Mouse (Mus musculus): Measurements from ENCODE around the gene Tjp3. TPM values are rescaled to one million over a fixed set of nuclear protein-coding genes. Genes with fewer than 3 reads are reported as not detected.

Gene Tjp3
- total RNA-seq, 2 experiments from 2014 or later, result 0.15 to 0.47 TPM

DNA sequence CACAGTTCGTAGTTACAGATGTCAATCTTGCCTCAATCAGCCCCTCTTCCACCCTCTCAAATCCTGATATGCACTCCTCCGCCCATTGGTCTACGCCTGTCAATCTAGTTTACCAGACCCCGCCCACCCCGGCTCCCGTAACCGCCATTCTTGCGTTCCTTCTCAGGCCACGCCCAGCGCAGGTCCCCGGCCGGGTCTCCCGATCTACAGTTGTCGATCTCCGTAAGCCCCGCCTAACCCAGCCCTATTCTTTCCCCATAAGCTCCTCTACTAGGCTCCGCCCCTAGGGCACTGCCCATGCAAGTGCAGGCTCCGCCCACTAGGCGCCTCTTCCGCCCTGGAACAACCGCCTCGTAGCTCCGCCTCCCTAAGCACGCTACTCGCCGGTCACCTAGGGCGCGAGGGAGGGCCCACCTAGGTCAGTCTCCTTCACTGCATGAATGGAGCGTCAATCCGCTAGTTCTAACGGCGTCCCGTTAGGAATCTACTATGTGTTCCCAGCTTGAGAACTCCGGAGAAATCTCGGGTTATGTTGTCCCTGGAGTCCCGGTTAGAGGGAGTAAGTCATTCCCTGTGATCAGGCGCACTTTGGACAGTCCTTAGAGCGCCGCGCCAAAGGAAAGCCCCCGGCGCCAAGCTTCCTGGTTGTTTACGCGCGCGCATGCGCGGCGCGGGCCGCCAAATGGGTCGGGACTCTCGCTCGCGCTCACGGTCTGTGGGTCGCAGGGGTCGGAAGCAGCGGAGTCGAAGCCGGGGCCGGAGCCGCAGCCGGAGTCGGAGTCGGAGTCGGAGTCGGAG lies 29.4 kb upstream of the Tjp3 start, which contains the start of gene Cactin:
Cactin (plus strand) TSS at position 554 of the 798 bp plus-strand sequence.
- intact Hi-C loops (cut with DNase I), result no loop called here

DNA sequence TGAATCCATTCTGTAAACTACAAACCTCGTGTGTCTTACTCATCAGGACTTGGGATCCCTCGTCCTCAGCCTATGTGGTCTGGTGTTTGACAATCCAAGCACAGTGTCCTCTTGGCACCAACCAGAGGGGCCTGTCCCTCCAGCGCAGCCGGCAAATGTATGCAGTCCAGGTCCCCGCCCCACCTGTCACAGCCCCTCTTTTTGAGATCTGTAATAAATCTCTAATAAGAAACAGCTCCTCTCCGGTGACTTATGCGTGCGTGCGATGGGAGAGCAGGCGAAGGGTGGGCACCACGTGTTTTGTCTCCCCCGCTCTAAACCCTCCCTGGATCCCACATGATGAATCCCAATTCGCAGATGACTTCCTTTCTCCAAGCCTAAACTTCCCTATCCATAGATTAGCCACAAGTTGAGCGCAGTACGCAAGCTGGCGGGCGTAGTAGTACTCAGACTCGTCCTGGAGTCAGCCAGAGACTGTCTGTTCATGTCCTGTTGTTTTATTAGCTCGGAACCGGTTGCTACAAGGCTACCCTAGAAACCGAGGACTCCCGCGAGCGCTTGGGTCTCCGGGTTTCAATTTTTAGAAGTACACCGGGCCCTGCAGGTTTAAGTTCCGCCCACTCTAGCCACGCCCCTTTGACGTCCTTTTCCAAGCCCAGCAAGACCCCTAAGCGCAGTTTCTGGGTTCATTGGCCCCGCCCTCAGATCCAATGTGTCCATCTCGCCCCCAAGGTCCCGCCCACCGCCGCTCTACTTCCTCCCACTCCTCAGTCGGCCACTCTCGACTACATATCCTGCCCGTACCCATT lies 28.6 kb upstream of the Tjp3 start:
- intact Hi-C loops (cut with DNase I), result no loop called here
- no peak for DNase-seq (ENCODE audit: low spot score in 2 of 2)

More for the DNA sequence above, 29.4 kb upstream of the Tjp3 start, which contains the start of gene Cactin:
- DNase-seq (ENCODE audit: low spot score in 2 of 2), result peak; percentile 99 to 100

DNA sequence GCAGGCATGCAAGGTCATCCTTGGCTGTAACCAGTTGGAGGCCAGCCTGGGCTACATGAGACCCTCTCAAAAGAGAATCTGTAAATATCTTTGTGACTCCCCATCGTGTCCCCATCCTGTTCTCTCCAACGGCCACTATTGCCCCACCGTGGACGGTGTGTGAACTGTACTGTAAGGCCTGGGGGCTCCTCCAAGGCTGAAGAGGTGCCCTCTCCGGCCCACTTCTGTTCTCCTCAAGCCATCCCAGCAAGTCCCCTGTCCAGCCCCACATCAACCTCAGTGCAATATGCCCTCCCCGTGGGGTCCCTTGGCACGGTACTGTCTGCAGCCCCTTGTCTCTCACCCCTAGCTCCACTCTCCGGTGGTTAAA lies 27.9 kb upstream of the Tjp3 start:
- DNase-seq (ENCODE audit: low spot score in 2 of 2), result no peak
- intact Hi-C loops (cut with DNase I), result no loop called here

GRCm38 (mm10) chr10:81318589-81319329 lies 27.4 kb upstream of the Tjp3 start:
- intact Hi-C loops (cut with DNase I), result no loop called here
- no peak for DNase-seq (ENCODE audit: low spot score in 2 of 2)

- DNase-seq (ENCODE audit: low spot score in 2 of 2), result no peak
- intact Hi-C loops (cut with DNase I), result no loop called here
Measured at GRCm38 (mm10) chr10:81317273-81317672, 25.9 kb upstream of the Tjp3 start.

- DNase-seq (ENCODE audit: low spot score in 2 of 2), result no peak
- intact Hi-C loops (cut with DNase I), result no loop called here
Measured at GRCm38 (mm10) chr10:81316338-81317060, 25.1 kb upstream of the Tjp3 start.

DNA sequence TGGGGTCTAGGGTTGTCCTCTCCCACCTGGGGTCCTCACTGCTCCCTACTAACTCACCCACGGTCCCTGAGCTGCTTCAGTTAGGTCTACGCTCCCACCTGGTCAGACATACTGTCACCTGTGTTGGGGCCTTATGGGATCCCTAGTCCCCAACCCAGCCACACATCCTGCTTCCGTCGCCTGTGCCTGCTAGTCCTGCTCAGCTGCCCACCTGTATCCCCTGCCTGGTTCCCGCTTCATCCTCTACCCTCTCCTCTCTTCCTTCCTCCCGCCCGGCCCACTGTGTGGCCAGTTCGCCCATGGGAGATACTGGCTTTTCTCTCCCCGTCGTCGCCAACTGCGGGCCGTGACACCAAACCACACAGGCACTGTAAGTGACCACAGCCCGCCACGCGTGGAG lies 24.2 kb upstream of the Tjp3 start:
- intact Hi-C loops (cut with DNase I), result no loop called here
- no peak for DNase-seq (ENCODE audit: low spot score in 2 of 2)

GRCm38 (mm10) chr10:81314201-81314600 lies 22.8 kb upstream of the Tjp3 start:
- no peak for DNase-seq (ENCODE audit: low spot score in 2 of 2)
- intact Hi-C loops (cut with DNase I), result no loop called here

DNA sequence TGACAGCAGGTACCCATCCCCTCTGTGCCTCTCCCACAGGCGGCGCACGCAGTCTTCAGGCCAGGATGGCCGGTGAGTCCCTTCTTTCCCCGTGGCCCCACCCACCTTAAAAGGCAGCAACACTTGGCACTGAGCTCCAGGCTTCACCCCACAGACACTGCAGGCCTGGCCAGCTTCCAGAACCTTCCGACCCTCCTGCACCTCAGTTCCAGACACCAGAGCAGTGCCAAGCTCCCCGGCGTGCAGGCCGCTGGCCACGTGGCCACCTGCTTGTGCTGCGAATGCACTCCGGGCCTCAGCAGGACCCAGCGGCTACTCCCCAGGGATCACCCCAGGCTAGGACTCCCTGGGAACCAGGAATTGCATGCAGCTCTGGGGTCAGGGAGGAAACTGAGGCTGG lies 22.2 kb upstream of the Tjp3 start:
- DNase-seq (ENCODE audit: low spot score in 2 of 2), result no peak

GRCm38 (mm10) chr10:81309571-81309970 lies 18.2 kb upstream of the Tjp3 start:
- intact Hi-C loops (cut with DNase I), result no loop called here
- DNase-seq (ENCODE audit: low spot score in 2 of 2), result no peak

More for the DNA sequence above, 22.2 kb upstream of the Tjp3 start:
- intact Hi-C loops (cut with DNase I), result no loop called here

DNA sequence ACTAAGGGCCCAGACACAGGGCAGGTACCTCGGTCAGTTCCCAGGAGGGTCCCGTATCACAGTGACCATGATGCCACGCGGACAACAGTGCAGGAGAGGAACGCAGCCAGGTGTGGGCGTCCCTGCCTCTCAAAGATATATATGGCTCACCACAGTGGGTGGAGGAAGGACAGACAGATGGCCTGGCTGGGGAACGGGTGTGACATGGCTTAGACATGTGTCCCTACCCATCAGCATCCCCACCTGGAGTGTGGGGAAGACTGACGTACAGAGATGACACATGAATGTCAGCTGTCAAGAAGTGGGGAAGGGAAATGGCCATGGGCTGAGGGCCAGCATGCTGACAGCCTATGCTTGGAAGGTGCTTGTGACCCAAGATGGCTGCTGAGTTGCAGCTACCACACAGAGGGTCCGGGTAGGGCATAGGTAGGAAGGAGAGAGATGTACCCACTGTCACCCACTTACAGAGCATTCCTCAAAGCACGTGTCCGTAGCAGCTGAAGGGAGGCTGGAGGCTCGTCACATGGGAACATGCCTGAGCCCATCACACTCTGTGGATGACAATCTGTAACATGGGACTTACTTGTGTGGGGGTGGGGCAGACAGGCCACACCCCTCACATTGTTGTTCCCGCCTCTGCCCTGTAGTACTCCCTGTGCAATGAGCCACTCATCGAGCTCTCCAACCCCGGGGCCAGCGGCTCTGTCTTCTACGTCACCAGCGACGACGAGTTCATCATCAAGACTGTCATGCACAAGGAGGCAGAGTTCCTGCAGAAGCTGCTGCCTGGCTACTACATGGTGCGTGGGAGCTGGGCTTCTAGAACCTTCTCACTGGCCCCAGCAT lies 15.7 kb upstream of the Tjp3 start:
- no peak for DNase-seq (ENCODE audit: low spot score in 2 of 2)
- intact Hi-C loops (cut with DNase I), result no loop called here

DNA sequence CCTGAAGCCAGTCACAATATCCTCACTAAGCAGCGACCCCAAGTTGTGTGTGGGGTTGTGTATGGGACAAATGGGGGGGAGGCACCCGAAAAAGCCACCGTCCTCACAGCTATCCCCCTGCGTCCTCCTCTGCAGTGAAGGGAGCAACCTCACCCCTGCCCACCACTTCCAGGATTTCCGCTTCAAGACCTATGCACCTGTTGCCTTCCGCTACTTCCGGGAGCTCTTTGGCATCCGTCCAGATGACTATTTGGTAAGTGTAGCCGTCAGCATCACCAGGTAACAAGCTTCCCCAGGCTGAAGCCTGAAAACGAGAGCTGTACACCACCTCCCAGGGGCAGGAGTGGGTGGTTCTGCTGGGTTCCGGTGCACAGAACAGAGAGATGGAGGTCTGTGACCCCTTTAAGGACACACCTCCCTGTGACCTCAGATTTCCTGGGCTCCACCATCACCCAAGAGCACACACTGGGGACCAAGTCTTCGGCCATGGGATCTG lies 14.8 kb upstream of the Tjp3 start:
- intact Hi-C loops (cut with DNase I), result no loop called here
- no peak for DNase-seq (ENCODE audit: low spot score in 2 of 2)

DNA sequence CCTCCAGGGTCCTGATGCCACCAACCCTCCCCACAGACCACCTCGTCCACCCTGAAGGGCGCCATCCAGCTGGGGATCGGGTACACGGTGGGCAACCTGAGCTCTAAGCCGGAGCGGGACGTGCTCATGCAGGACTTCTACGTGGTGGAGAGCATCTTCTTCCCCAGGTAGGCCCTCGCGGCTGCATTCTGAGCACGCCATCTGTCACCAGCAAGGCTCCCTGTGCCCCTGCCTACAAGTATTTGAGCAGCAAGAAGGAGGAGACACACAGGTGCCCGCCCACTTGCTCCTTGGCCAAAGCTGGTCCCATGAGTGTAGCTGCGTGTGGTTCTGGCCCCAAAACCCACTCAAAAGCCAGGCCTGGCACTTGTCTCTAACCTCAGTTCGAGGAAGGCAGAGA lies 14.3 kb upstream of the Tjp3 start:
- intact Hi-C loops (cut with DNase I), result no loop called here
- DNase-seq (ENCODE audit: low spot score in 2 of 2), result no peak

DNA sequence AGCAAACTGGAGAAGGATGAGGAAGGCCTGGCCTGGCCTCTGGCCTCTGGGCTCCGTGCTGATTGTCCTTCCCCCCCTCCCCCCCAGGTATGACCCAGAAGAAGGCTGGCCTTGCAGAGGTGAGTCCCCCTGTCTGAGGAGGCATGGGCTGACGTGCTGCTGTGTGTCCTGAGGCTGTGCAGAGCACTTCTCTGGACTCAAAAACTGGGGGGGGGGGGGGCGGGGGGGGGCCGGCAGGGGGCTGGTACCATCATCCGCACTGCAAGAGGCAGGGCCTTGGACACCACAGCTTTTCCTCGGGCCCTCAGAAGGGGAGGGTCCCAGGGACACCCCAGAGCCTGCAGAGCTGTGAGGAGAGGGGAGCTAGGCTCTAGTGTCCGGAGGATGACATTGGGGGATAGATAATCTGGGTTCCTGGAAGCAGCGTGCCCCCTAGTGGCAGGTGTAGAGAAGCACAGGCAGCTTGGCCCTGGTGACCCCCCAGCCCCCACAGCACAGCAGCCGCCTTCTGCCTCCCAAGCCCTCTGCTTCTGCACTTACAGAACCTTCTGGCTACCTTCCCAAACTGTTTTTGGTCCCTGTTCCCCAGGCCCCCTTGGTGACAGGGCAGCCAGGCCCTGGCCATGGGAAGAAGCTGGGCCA lies 13.3 kb upstream of the Tjp3 start:
- intact Hi-C loops (cut with DNase I), result no loop called here
- DNase-seq (ENCODE audit: low spot score in 2 of 2), result no peak

- intact Hi-C loops (cut with DNase I), result no loop called here
- DNase-seq (ENCODE audit: low spot score in 2 of 2), result no peak
Measured at GRCm38 (mm10) chr10:81303761-81304160, 12.4 kb upstream of the Tjp3 start.

DNA sequence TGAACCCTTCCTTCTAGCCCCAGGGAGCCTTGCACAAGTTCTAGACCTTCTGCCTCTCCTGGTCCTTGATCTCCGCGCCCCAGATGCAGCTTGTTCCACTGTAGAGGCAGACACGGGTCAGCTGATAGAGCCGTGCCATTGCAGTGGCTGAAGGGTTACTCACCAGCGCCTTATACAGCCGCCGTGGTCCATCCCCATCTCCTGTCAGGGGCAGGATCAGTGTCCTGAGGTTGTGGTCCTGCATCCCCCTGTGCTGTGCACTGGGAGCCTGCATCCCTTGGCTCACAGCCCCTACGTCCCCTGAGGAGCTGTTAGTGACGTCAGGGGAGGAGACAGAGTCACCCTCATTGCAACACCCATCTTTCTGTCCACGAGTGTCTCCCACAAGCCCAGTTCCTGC lies 11.9 kb upstream of the Tjp3 start:
- DNase-seq (ENCODE audit: low spot score in 2 of 2), result no peak
- intact Hi-C loops (cut with DNase I), result no loop called here

DNA sequence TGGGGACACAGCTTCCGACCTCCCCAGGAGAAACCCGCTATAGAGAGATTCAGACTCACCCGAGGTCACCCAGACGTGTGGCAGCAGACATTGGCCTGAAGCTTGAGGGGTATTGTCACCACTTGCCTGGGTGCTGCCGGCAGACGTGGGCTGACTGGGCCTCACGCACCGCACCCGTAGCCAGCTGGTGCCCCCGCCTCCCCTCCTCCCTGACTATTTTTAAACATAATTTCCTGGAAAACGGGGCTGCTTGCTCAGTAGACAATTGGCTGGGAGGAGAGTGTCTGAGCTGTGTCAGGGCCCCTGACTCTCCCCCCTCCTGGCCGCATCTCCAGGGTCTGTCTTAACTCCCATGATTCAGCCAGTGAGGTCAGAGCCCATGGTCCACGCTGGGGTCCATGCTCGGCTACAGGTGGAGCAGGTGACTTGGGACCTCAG lies 11.4 kb upstream of the Tjp3 start:
- intact Hi-C loops (cut with DNase I), result no loop called here
- peak; percentile 71 to 80 for DNase-seq (ENCODE audit: low spot score in 2 of 2)

DNA sequence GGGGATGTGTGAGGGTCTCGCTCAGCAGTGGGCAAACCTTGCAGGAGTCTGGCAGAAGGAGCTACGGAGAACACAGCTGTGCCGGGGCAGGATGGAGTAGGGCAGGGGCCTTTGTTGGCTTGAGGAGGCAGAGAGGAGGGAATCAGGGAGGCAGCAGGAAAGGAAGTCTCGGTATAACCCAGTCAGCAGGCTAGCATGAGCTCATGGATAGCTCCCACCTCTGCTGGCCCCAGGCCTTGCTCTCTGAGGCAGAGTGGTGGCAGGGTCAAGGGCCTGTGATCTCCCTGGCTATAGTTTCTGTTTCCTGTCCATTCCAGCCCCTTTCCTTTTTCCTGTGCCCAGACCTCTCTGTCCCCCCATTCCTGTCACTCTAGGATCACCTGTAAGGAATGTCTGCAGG lies 10.9 kb upstream of the Tjp3 start:
- intact Hi-C loops (cut with DNase I), result no loop called here
- no peak for DNase-seq (ENCODE audit: low spot score in 2 of 2)
